Mouse (Mus musculus) liver, adult 2 months (tissue): ENCODE measurements around the gene Zdhhc13.

Source experiments
- CTCF ChIP-seq: fragments of 200-500 bp; IDR thresholded peaks from 2 replicates; pipeline ENCODE4 v1.5.1; 2011; ENCODE audit warnings: low read depth, low read length, control low read depth
- POLR2A ChIP-seq: fragments of 200-500 bp; IDR thresholded peaks from 2 replicates; pipeline ENCODE4 v1.6.1; 2011; ENCODE audit warnings: low read length, control low read depth; ENCODE audit not compliant: insufficient read depth; ENCODE audit errors: extremely low read depth

- no peak for TF ChIP-seq CTCF
- TF ChIP-seq POLR2A = no peak
These were observed 45.7 kb downstream of the Zdhhc13 start for GRCm38 (mm10) chr7:48834371-48834970.
